Mouse (Mus musculus): ENCODE results near the gene Zfp982. TPM values are rescaled to one million over a fixed set of nuclear protein-coding genes. Genes with fewer than 3 reads are reported as not detected.
"Not testable (repeated sequence)": the region's sequence is repeated elsewhere in the genome, so short reads cannot be mapped to it uniquely, and the experiment has no call there.

Gene Zfp982
- total RNA-seq, 2 experiments from 2014 or later, result 0.58 to 2.8 TPM

- ATAC-seq (replicated peaks; ENCODE audit: low FRiP score, poor library complexity, severe bottlenecking), result not testable (repeated sequence)
These were observed 64.7 kb downstream of the Zfp982 start for GRCm38 (mm10) chr4:147556921-147557320.

DNA sequence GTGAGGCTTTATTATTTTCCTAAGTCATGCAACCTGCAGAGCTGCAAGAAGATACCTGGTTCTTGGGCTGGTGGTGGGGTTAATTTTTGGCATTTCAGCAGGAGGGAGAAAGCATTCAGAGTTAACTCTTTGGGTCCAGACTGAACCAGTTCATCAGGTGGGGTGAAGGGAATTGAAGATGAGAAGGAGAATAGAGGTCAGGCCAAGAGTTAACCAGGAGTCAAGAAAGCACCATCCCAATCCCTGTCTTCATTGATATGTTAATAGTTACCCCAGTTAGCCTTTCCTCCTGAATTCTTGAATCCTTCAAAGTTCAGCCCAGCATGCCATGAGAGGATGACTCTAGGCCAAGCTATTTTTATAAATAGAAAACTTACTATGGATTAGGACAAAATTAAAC, 65.8 kb downstream of the Zfp982 start:
- not testable (repeated sequence) for ATAC-seq (replicated peaks; ENCODE audit: low FRiP score, poor library complexity, severe bottlenecking)

- not testable (repeated sequence) for ATAC-seq (replicated peaks; ENCODE audit: low FRiP score, poor library complexity, severe bottlenecking)
These were observed 66.9 kb downstream of the Zfp982 start for GRCm38 (mm10) chr4:147559096-147559495.

Other genes with a start within 250 kb of the Zfp982 start
- gene Zfp988, start 186.7 kb upstream of the Zfp982 start, total RNA-seq (2015; ENCODE audit: low replicate concordance), result not detected in 2 replicates
- not detected in 2 replicates for gene Zfp988, start 186.7 kb upstream of the Zfp982 start, total RNA-seq (2017; ENCODE audit: low replicate concordance)
- not detected in 2 replicates for gene Zfp978, start 131.1 kb upstream of the Zfp982 start, total RNA-seq (2015; ENCODE audit: low replicate concordance)
- not detected in 2 replicates for gene Zfp978, start 131.1 kb upstream of the Zfp982 start, total RNA-seq (2017; ENCODE audit: low replicate concordance)
- not detected in 2 replicates for gene Gm16503, start 47.8 kb downstream of the Zfp982 start, total RNA-seq (2015; ENCODE audit: low replicate concordance)
- gene Gm16503, start 47.8 kb downstream of the Zfp982 start, total RNA-seq (2017; ENCODE audit: low replicate concordance), result not detected in 2 replicates
- 0.42 TPM in 1 of 2 replicates, not detected in the other for gene Zfp985, start 60.9 kb downstream of the Zfp982 start, total RNA-seq (2015; ENCODE audit: low replicate concordance)
- gene Zfp985, start 60.9 kb downstream of the Zfp982 start, total RNA-seq (2017; ENCODE audit: low replicate concordance), result 0.77 TPM in 1 of 2 replicates, not detected in the other
- gene Zfp979, start 150.1 kb downstream of the Zfp982 start, total RNA-seq (2015; ENCODE audit: low replicate concordance), result 0.96 TPM in 1 of 2 replicates, not detected in the other
- gene Zfp979, start 150.1 kb downstream of the Zfp982 start, total RNA-seq (2017; ENCODE audit: low replicate concordance), result 0.85 and 0.98 TPM in 2 replicates
- gene Zfp534, start 210.1 kb downstream of the Zfp982 start, total RNA-seq (2015; ENCODE audit: low replicate concordance), result not detected in 2 replicates
- not detected in 2 replicates for gene Zfp534, start 210.1 kb downstream of the Zfp982 start, total RNA-seq (2017; ENCODE audit: low replicate concordance)

All from erythroblast, adult 5-6 weeks (primary cell).